Mouse (Mus musculus): ENCODE measurements around the gene Lrrk2. TPM values are rescaled to one million over a fixed set of nuclear protein-coding genes. Genes with fewer than 3 reads are reported as not detected.

The Lrrk2 gene
- polyA plus RNA-seq, 1 experiment from 2014 or later = 2.2 TPM

GRCm38 (mm10) chr15:91665530-91665929 lies 7.4 kb upstream of the Lrrk2 start:
- 85% methylated on average over 6 of the region's 6 CpGs for WGBS
- DNase-seq (ENCODE audit: low spot score) (no peak), ATAC-seq (replicated peaks; ENCODE audit: low FRiP score) (no peak)
- Histone ChIP-seq H3K27ac (ENCODE audit: low read depth, low read length) (no peak overlapping the region), H3K27me3 (replicated peaks; ENCODE audit: control insufficient read depth, insufficient read depth, low read length) (no peaks in the 10 kb centered on the region), H3K4me1 (replicated peaks; ENCODE audit: control insufficient read depth, insufficient read depth, low read length) (no peaks in the 10 kb centered on the region), H3K4me3 (ENCODE audit: low read depth, low read length) (no peak overlapping the region), H3K4me2 (no peak overlapping the region), H3K9me3 (ENCODE audit: control insufficient read depth, low read length) (no peaks in the 10 kb centered on the region), H3K9ac (ENCODE audit: low read depth, low read length) (no peak overlapping the region), H3K36me3 (ENCODE audit: control insufficient read depth, insufficient read depth, low read length) (no peaks in the 10 kb centered on the region)

- Histone ChIP-seq H3K4me1 (replicated peaks; ENCODE audit: control insufficient read depth, insufficient read depth, low read length) (no peaks in the 10 kb centered on the region), H3K9me3 (ENCODE audit: control insufficient read depth, low read length) (no peaks in the 10 kb centered on the region), H3K27me3 (replicated peaks; ENCODE audit: control insufficient read depth, insufficient read depth, low read length) (no peaks in the 10 kb centered on the region), H3K4me3 (ENCODE audit: low read depth, low read length) (no peak overlapping the region), H3K9ac (ENCODE audit: low read depth, low read length) (no peak overlapping the region), H3K27ac (ENCODE audit: low read depth, low read length) (no peak overlapping the region), H3K36me3 (ENCODE audit: control insufficient read depth, insufficient read depth, low read length) (no peaks in the 10 kb centered on the region), H3K4me2 (no peak overlapping the region)
- 89% methylated on average over 2 of the region's 2 CpGs for WGBS
- no peak for DNase-seq (ENCODE audit: low spot score)
- no peak for ATAC-seq (replicated peaks; ENCODE audit: low FRiP score)
Measured at GRCm38 (mm10) chr15:91671216-91671615, 1.8 kb upstream of the Lrrk2 start.

- 55% methylated on average over 5 of the region's 5 CpGs for WGBS
- no peak for ATAC-seq (replicated peaks; ENCODE audit: low FRiP score)
- no peak overlapping the region for H3K9ac ChIP-seq (ENCODE audit: low read depth, low read length)
- H3K9me3 ChIP-seq (ENCODE audit: control insufficient read depth, low read length) = no peaks in the 10 kb centered on the region
- no peak overlapping the region for H3K27ac ChIP-seq (ENCODE audit: low read depth, low read length)
- no peaks in the 10 kb centered on the region for H3K4me1 ChIP-seq (replicated peaks; ENCODE audit: control insufficient read depth, insufficient read depth, low read length)
- H3K4me2 ChIP-seq = no peak overlapping the region
- no peaks in the 10 kb centered on the region for H3K27me3 ChIP-seq (replicated peaks; ENCODE audit: control insufficient read depth, insufficient read depth, low read length)
- H3K36me3 ChIP-seq (ENCODE audit: control insufficient read depth, insufficient read depth, low read length) = no peaks in the 10 kb centered on the region
- H3K4me3 ChIP-seq (ENCODE audit: low read depth, low read length) = no peak overlapping the region
- DNase-seq (ENCODE audit: low spot score) = no peak
Measured at GRCm38 (mm10) chr15:91671987-91672386, 988 bp upstream of the Lrrk2 start.

GRCm38 (mm10) chr15:91673569-91673905 lies 562 bp downstream of the Lrrk2 start:
- Histone ChIP-seq H3K4me3 (ENCODE audit: low read depth, low read length) (peak overlapping the region; percentile 57), H3K4me1 (replicated peaks; ENCODE audit: control insufficient read depth, insufficient read depth, low read length) (no peaks in the 10 kb centered on the region), H3K27ac (ENCODE audit: low read depth, low read length) (no peak overlapping the region), H3K4me2 (peak overlapping the region; percentile 74), H3K36me3 (ENCODE audit: control insufficient read depth, insufficient read depth, low read length) (no peaks in the 10 kb centered on the region), H3K9ac (ENCODE audit: low read depth, low read length) (no peak overlapping the region; the same call in 1 of the 2 replicates), H3K9me3 (ENCODE audit: control insufficient read depth, low read length) (no peaks in the 10 kb centered on the region), H3K27me3 (replicated peaks; ENCODE audit: control insufficient read depth, insufficient read depth, low read length) (no peaks in the 10 kb centered on the region)
- DNase-seq (ENCODE audit: low spot score) (no peak), ATAC-seq (replicated peaks; ENCODE audit: low FRiP score) (0 out of 2 replicates have a peak, but pooled peaks have one; percentile 18)
- 32% methylated on average over 5 of the region's 5 CpGs for WGBS

- Histone ChIP-seq H3K9me3 (ENCODE audit: control insufficient read depth, low read length) (no peaks in the 10 kb centered on the region), H3K4me2 (no peak overlapping the region), H3K36me3 (ENCODE audit: control insufficient read depth, insufficient read depth, low read length) (no peaks in the 10 kb centered on the region), H3K4me3 (ENCODE audit: low read depth, low read length) (no peak overlapping the region), H3K9ac (ENCODE audit: low read depth, low read length) (no peak overlapping the region), H3K27me3 (replicated peaks; ENCODE audit: control insufficient read depth, insufficient read depth, low read length) (no peaks in the 10 kb centered on the region), H3K27ac (ENCODE audit: low read depth, low read length) (no peak overlapping the region), H3K4me1 (replicated peaks; ENCODE audit: control insufficient read depth, insufficient read depth, low read length) (no peaks in the 10 kb centered on the region)
- ATAC-seq (replicated peaks; ENCODE audit: low FRiP score) = no peak
- 78% methylated on average over 2 of the region's 2 CpGs for WGBS
- no peak for DNase-seq (ENCODE audit: low spot score)
Measured at GRCm38 (mm10) chr15:91680116-91680515, 7.1 kb downstream of the Lrrk2 start.

- Histone ChIP-seq H3K9me3 (ENCODE audit: control insufficient read depth, low read length) (no peaks in the 10 kb centered on the region), H3K9ac (ENCODE audit: low read depth, low read length) (no peak overlapping the region), H3K4me3 (ENCODE audit: low read depth, low read length) (no peak overlapping the region), H3K36me3 (ENCODE audit: control insufficient read depth, insufficient read depth, low read length) (no peaks in the 10 kb centered on the region), H3K27me3 (replicated peaks; ENCODE audit: control insufficient read depth, insufficient read depth, low read length) (no peaks in the 10 kb centered on the region), H3K4me1 (replicated peaks; ENCODE audit: control insufficient read depth, insufficient read depth, low read length) (no peaks in the 10 kb centered on the region), H3K4me2 (no peak overlapping the region), H3K27ac (ENCODE audit: low read depth, low read length) (no peak overlapping the region)
- no peak for DNase-seq (ENCODE audit: low spot score)
- no peak for ATAC-seq (replicated peaks; ENCODE audit: low FRiP score)
- 65% methylated on average over 7 of the region's 7 CpGs for WGBS
Measured at GRCm38 (mm10) chr15:91685880-91686563, 13.0 kb downstream of the Lrrk2 start.

GRCm38 (mm10) chr15:91690648-91691047 lies 17.7 kb downstream of the Lrrk2 start:
- no peaks in the 10 kb centered on the region for H3K9me3 ChIP-seq (ENCODE audit: control insufficient read depth, low read length)
- H3K4me1 ChIP-seq (replicated peaks; ENCODE audit: control insufficient read depth, insufficient read depth, low read length) = no peaks in the 10 kb centered on the region
- H3K36me3 ChIP-seq (ENCODE audit: control insufficient read depth, insufficient read depth, low read length) = no peaks in the 10 kb centered on the region
- DNase-seq (ENCODE audit: low spot score) (no peak), ATAC-seq (replicated peaks; ENCODE audit: low FRiP score) (no peak)
- no peak overlapping the region for H3K27ac ChIP-seq (ENCODE audit: low read depth, low read length)
- no peaks in the 10 kb centered on the region for H3K27me3 ChIP-seq (replicated peaks; ENCODE audit: control insufficient read depth, insufficient read depth, low read length)
- WGBS = 73% methylated on average over 9 of the region's 9 CpGs
- H3K4me2 ChIP-seq = no peak overlapping the region
- H3K9ac ChIP-seq (ENCODE audit: low read depth, low read length) = no peak overlapping the region
- H3K4me3 ChIP-seq (ENCODE audit: low read depth, low read length) = no peak overlapping the region

GRCm38 (mm10) chr15:91693051-91693450 lies 20.1 kb downstream of the Lrrk2 start:
- H3K27me3 ChIP-seq (replicated peaks; ENCODE audit: control insufficient read depth, insufficient read depth, low read length) = no peaks in the 10 kb centered on the region
- no peaks in the 10 kb centered on the region for H3K4me1 ChIP-seq (replicated peaks; ENCODE audit: control insufficient read depth, insufficient read depth, low read length)
- no peak overlapping the region for H3K27ac ChIP-seq (ENCODE audit: low read depth, low read length)
- ATAC-seq (replicated peaks; ENCODE audit: low FRiP score) = no peak
- no peaks in the 10 kb centered on the region for H3K36me3 ChIP-seq (ENCODE audit: control insufficient read depth, insufficient read depth, low read length)
- no peaks in the 10 kb centered on the region for H3K9me3 ChIP-seq (ENCODE audit: control insufficient read depth, low read length)
- H3K9ac ChIP-seq (ENCODE audit: low read depth, low read length) = no peak overlapping the region
- WGBS = 56% methylated on average over 1 of the region's 1 CpGs
- no peak overlapping the region for H3K4me2 ChIP-seq
- no peak overlapping the region for H3K4me3 ChIP-seq (ENCODE audit: low read depth, low read length)
- no peak for DNase-seq (ENCODE audit: low spot score)

GRCm38 (mm10) chr15:91693856-91694255 lies 20.9 kb downstream of the Lrrk2 start:
- Histone ChIP-seq H3K9me3 (ENCODE audit: control insufficient read depth, low read length) (no peaks in the 10 kb centered on the region), H3K4me3 (ENCODE audit: low read depth, low read length) (no peak overlapping the region), H3K4me1 (replicated peaks; ENCODE audit: control insufficient read depth, insufficient read depth, low read length) (no peaks in the 10 kb centered on the region), H3K9ac (ENCODE audit: low read depth, low read length) (no peak overlapping the region), H3K27me3 (replicated peaks; ENCODE audit: control insufficient read depth, insufficient read depth, low read length) (no peaks in the 10 kb centered on the region), H3K4me2 (no peak overlapping the region), H3K36me3 (ENCODE audit: control insufficient read depth, insufficient read depth, low read length) (no peaks in the 10 kb centered on the region), H3K27ac (ENCODE audit: low read depth, low read length) (no peak overlapping the region)
- ATAC-seq (replicated peaks; ENCODE audit: low FRiP score) (no peak), DNase-seq (ENCODE audit: low spot score) (no peak)
- 73% methylated on average over 2 of the region's 2 CpGs for WGBS

All from liver, embryonic 11.5 days (tissue).